Mouse (Mus musculus) gastrocnemius, adult 2 months (tissue): Measurements from ENCODE around the gene Pacsin1. TPM values are rescaled to one million over a fixed set of nuclear protein-coding genes. Genes with fewer than 3 reads are reported as not detected.
A peak's percentile ranks its signal among the peaks of the same experiment; 100 is the strongest.

ENCODE experiments used
- DNase-seq: peaks from one replicate; pipeline ENCODE4 v3.0.0; 2022
- H3K27ac ChIP-seq: fragments of 200-600 bp; 2 replicates; pipeline ENCODE4 v1.8.1; 2022; ENCODE audit warnings: mild to moderate bottlenecking
- H3K4me3 ChIP-seq: fragments of 200-600 bp; 2 replicates; pipeline ENCODE4 v1.8.1; 2022; ENCODE audit warnings: mild to moderate bottlenecking, moderate library complexity
- CTCF ChIP-seq: fragments of 200-600 bp; IDR thresholded peaks from 2 replicates; pipeline ENCODE4 v1.8.1; 2022; ENCODE audit warnings: antibody characterized with exemption, mild to moderate bottlenecking, moderate library complexity
- intact Hi-C: fragments of 180-260 bp; cut with DNase I; formaldehyde crosslinking; loops from one replicate; pipeline ENCODE4 v1.15.1; 2025
- total RNA-seq, 2 experiments: library from RNA; stranded (reverse); gene quantifications; 2 replicates each; pipeline ENCODE4 v1.2.3; 2021

Pacsin1 gene
- total RNA-seq, 2 experiments from 2014 or later: 0.18 TPM; not detected in 1

DNA sequence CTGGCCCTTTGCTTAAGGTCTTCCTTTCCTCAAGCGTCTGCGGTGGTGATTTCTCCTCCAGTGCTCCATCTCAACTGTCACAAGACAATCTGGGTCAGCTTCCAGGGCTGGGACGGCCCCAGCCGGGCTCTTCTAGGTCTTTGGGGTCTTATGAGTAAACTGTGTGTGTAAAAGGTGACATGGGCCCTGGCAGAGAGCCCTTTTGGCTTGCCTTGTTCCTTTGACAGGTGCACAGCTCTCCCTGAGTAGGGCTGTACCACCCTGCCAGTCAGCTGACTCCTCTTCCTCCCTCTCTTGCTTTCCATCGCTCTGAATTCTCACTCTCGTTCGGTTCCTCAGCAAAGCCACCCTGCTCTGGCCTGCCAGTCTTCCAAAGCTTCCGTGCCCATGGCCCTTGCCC is 1.8 kb downstream of the Pacsin1 start:
- intact Hi-C loops: no loop called here
- DNase-seq: no peak
- Histone ChIP-seq H3K27ac (no peak overlapping the region), H3K4me3 (no peak overlapping the region)
- no peak for TF ChIP-seq CTCF

DNA sequence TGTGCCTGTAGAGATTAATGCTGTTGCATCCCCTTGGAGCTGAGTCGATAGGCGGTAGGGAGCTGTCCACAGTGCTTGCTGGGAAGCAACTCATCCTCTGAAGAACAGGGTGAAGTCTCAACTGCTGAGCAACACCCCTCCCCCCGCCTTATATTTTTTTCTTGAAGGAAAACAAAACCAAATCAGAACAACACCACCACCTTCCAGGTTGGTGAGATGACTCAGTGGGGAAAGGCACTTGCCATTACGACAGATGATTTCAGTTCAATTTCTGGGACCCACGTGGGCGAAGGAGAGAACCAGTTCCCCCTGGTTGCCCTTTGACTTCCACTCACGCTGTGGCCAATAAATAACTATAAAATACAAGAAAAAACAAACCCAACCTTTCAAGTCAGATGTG is 3.5 kb downstream of the Pacsin1 start:
- intact Hi-C loops: no loop called here
- DNase-seq: no peak
- Histone ChIP-seq H3K27ac (no peak overlapping the region), H3K4me3 (no peak overlapping the region)
- no peak for TF ChIP-seq CTCF

GRCm38 (mm10) chr17:27671720-27672119 is 16.4 kb downstream of the Pacsin1 start:
- no peak for DNase-seq
- no peak overlapping the region for H3K4me3 ChIP-seq
- TF ChIP-seq CTCF: no peak
- no peak overlapping the region for H3K27ac ChIP-seq
- intact Hi-C loops: no loop called here

GRCm38 (mm10) chr17:27673945-27674344 is 18.6 kb downstream of the Pacsin1 start:
- no peak for TF ChIP-seq CTCF
- DNase-seq: no peak
- no peak overlapping the region for H3K27ac ChIP-seq
- no peak overlapping the region for H3K4me3 ChIP-seq
- intact Hi-C loops: no loop called here

DNA sequence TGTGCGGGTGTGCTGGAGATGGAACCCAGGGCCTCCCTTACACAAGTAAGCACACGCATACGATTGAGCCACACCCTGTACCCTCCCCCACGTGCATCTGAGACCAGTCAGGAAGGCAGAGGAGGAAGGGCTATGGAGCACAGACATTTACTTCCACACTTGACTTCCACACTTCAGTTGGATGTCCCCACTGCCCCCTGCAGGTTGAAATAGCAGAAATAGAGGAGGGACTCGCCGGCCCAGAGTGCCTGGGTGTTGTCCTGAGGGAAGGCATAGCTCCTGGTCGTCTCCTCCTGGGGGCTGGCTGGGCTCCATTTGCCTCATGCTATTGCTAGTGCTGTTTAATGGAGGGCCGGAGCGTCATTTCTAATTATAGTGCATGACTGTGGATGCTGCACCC is 20.1 kb downstream of the Pacsin1 start:
- DNase-seq: no peak
- TF ChIP-seq CTCF: no peak; the same call in 1 of the 2 replicates
- Histone ChIP-seq H3K4me3 (no peak overlapping the region), H3K27ac (no peak overlapping the region)
- intact Hi-C loops: no loop called here

DNA sequence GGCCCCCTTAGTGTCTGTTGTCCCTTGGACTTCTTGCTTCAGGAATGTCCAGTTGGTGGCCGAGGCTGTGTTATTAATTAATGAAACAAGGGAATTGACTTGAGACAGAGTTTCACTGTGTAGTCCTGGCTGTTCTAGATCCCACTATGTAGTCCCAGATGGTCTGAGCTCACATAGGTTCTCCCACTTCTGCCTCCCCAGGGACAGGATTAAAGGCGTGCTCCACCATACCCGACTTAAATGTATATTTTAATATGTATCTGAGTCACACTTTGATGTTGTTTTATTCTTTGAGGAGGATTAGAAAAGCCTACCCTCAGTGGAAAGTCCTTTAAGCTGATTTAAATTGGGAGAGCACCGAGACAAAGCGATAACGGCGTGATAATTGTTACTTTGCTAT is 21.0 kb downstream of the Pacsin1 start:
- Histone ChIP-seq H3K4me3 (no peak overlapping the region), H3K27ac (no peak overlapping the region)
- TF ChIP-seq CTCF: no peak
- no peak for DNase-seq
- intact Hi-C loops: no loop called here

GRCm38 (mm10) chr17:27677756-27678155 is 22.4 kb downstream of the Pacsin1 start:
- intact Hi-C loops: no loop called here
- no peak overlapping the region for H3K27ac ChIP-seq
- TF ChIP-seq CTCF: no peak

GRCm38 (mm10) chr17:27678924-27679813 is 23.9 kb downstream of the Pacsin1 start:
- Histone ChIP-seq H3K4me3 (no peak overlapping the region), H3K27ac (no peak overlapping the region)
- DNase-seq: no peak
- intact Hi-C loops: no loop called here
- no peak for TF ChIP-seq CTCF

More at GRCm38 (mm10) chr17:27677756-27678155, 22.4 kb downstream of the Pacsin1 start:
- no peak overlapping the region for H3K4me3 ChIP-seq
- DNase-seq: no peak

DNA sequence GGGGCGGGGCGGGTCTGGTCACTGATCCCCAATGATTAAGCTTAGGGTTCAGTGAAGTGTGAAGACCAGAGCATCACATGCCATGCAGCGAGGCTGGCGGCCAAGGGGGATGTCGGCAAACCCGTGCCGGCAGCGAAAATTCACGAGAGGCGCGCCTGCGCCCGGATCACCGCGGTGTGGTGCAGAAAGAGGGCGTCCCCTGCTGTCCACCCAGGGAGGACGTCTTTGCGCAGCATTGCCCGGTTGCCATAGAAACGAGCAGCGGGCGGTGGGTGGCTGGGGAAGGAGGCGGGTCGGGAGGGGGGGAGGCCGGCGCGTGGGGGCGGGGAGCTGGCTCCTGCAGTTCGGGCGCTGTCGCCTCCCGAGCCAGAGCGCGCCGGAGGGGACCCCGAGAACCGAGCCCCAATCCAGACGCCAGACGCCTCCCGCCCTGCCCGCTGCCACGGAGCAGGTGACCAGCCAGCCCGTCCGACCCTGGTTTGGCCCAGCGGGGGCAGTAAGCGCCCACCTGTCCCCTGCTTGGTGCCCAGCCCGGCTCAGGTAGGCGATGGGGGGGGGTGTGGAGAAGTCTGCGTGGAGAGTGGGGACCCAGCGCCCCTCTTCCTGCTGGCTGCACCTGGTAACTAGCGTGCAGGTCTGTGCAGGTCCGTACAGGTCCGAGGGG is 29.7 kb downstream of the Pacsin1 start:
- peak; percentile 41 for DNase-seq
- peak; percentile 40 for TF ChIP-seq CTCF
- intact Hi-C loops: no loop called here
- no peak overlapping the region for H3K27ac ChIP-seq
- H3K4me3 ChIP-seq: peak overlapping the region; percentile 55

GRCm38 (mm10) chr17:27685550-27685913 is 30.2 kb downstream of the Pacsin1 start:
- intact Hi-C loops: no loop called here
- peak overlapping the region; percentile 55; the same call in 1 of the 2 replicates for H3K4me3 ChIP-seq

DNA sequence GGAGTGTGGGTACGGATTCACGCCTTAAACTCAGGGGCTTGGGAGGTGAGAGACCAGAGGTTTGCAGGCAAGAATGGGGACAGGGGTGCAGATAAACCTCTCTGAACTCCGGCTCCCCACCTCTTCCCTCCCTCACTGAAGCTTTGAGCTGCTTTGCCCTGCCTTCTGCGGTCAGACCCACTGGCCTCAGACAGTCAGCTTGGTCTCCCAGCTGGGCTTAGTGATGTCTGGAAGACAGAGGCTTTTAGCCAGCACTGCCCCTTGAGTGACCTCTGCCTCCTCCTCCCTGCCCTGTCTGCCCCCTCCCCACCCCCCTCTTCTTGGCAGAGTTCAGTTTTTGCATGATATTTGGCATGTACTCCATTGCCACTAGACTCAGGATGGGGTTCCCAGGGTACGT is 31.1 kb downstream of the Pacsin1 start:
- Histone ChIP-seq H3K27ac (no peak overlapping the region), H3K4me3 (no peak overlapping the region)
- intact Hi-C loops: no loop called here
- TF ChIP-seq CTCF: no peak
- no peak for DNase-seq

More at GRCm38 (mm10) chr17:27685550-27685913, 30.2 kb downstream of the Pacsin1 start:
- H3K27ac ChIP-seq: no peak overlapping the region
- no peak for TF ChIP-seq CTCF
- DNase-seq: no peak

GRCm38 (mm10) chr17:27690993-27691693 is 35.8 kb downstream of the Pacsin1 start:
- TF ChIP-seq CTCF: no peak
- no peak overlapping the region for H3K4me3 ChIP-seq
- no peak for DNase-seq
- no peak overlapping the region for H3K27ac ChIP-seq
- intact Hi-C loops: no loop called here

GRCm38 (mm10) chr17:27699641-27700244 is 44.4 kb downstream of the Pacsin1 start:
- Histone ChIP-seq H3K4me3 (no peak overlapping the region), H3K27ac (no peak overlapping the region)
- no peak for DNase-seq
- intact Hi-C loops: no loop called here
- TF ChIP-seq CTCF: no peak
